Mouse (Mus musculus) brown adipose tissue, adult 24 weeks (tissue): ENCODE measurements around the gene Kcnc1. TPM values are rescaled to one million over a fixed set of nuclear protein-coding genes. Genes with fewer than 3 reads are reported as not detected.

Source experiments
- H3K27ac ChIP-seq: fragments of 200-500 bp; replicated peaks from 2 replicates; pipeline ENCODE4 v1.5.1; 2012; ENCODE audit warnings: low read depth, mild to moderate bottlenecking, low read length
- H3K4me1 ChIP-seq: fragments of 200-500 bp; 2 replicates; pipeline ENCODE4 v1.6.1; 2012; ENCODE audit warnings: low read length, mixed read lengths; ENCODE audit not compliant: control insufficient read depth, insufficient read depth, insufficient read length
- H3K4me3 ChIP-seq: fragments of 200-500 bp; 2 replicates; pipeline ENCODE4 v1.5.1; 2012; ENCODE audit warnings: low read depth, mild to moderate bottlenecking, low read length, moderate library complexity; ENCODE audit not compliant: insufficient read depth
- polyA plus RNA-seq: library from polyadenylated mRNA; stranded (reverse); fragments of >200 nt; gene quantifications from 2 replicates; pipeline ENCODE4 v1.2.4, GENCODE M21; 2012; ENCODE audit not compliant: missing spikeins, insufficient read depth, insufficient read length

Gene Kcnc1
- polyA plus RNA-seq, 1 experiment, result 0.36 TPM

- Histone ChIP-seq H3K4me1 (no peaks in the 10 kb centered on the region), H3K27ac (no peak overlapping the region), H3K4me3 (no peak overlapping the region)
Observed at GRCm38 (mm10) chr7:46462287-46462686, 66.0 kb downstream of the Kcnc1 start.

GRCm38 (mm10) chr7:46463136-46463535 is 66.8 kb downstream of the Kcnc1 start:
- H3K4me3 ChIP-seq, result no peak overlapping the region
- no peak overlapping the region for H3K27ac ChIP-seq
- no peaks in the 10 kb centered on the region for H3K4me1 ChIP-seq

GRCm38 (mm10) chr7:46466422-46466981 is 70.2 kb downstream of the Kcnc1 start:
- Histone ChIP-seq H3K27ac (no peak overlapping the region), H3K4me1 (no peaks in the 10 kb centered on the region), H3K4me3 (no peak overlapping the region)

- Histone ChIP-seq H3K27ac (no peak overlapping the region), H3K4me1 (no peaks in the 10 kb centered on the region), H3K4me3 (no peak overlapping the region)
Observed at GRCm38 (mm10) chr7:46469542-46469941, 73.2 kb downstream of the Kcnc1 start.

GRCm38 (mm10) chr7:46471054-46471737 is 74.9 kb downstream of the Kcnc1 start:
- H3K27ac ChIP-seq, result no peak overlapping the region

GRCm38 (mm10) chr7:46473141-46473540 is 76.8 kb downstream of the Kcnc1 start:
- Histone ChIP-seq H3K4me3 (no peak overlapping the region), H3K27ac (no peak overlapping the region), H3K4me1 (no peaks in the 10 kb centered on the region)

More at GRCm38 (mm10) chr7:46471054-46471737, 74.9 kb downstream of the Kcnc1 start:
- no peak overlapping the region for H3K4me3 ChIP-seq
- H3K4me1 ChIP-seq, result no peaks in the 10 kb centered on the region

GRCm38 (mm10) chr7:46475464-46475863 is 79.2 kb downstream of the Kcnc1 start:
- no peak overlapping the region for H3K4me3 ChIP-seq
- H3K27ac ChIP-seq, result no peak overlapping the region
- H3K4me1 ChIP-seq, result no peaks in the 10 kb centered on the region

- Histone ChIP-seq H3K4me3 (no peak overlapping the region), H3K4me1 (peaks cover 9% of the 10 kb centered on the region), H3K27ac (no peak overlapping the region)
Observed at GRCm38 (mm10) chr7:46477456-46477855, 81.2 kb downstream of the Kcnc1 start.

GRCm38 (mm10) chr7:46479793-46480192 is 83.5 kb downstream of the Kcnc1 start:
- Histone ChIP-seq H3K4me3 (no peak overlapping the region), H3K27ac (no peak overlapping the region), H3K4me1 (peaks cover 11% of the 10 kb centered on the region)

- Histone ChIP-seq H3K4me1 (peaks cover 11% of the 10 kb centered on the region), H3K27ac (no peak overlapping the region), H3K4me3 (no peak overlapping the region)
Observed at GRCm38 (mm10) chr7:46482099-46482531, 85.8 kb downstream of the Kcnc1 start.

- no peak overlapping the region for H3K4me3 ChIP-seq
- no peak overlapping the region for H3K27ac ChIP-seq
- H3K4me1 ChIP-seq, result peaks cover 11% of the 10 kb centered on the region
Observed at GRCm38 (mm10) chr7:46483050-46483449, 86.8 kb downstream of the Kcnc1 start.

GRCm38 (mm10) chr7:46484223-46484622 is 87.9 kb downstream of the Kcnc1 start:
- Histone ChIP-seq H3K4me1 (peaks cover 11% of the 10 kb centered on the region), H3K4me3 (no peak overlapping the region), H3K27ac (no peak overlapping the region)

- peaks cover 9% of the 10 kb centered on the region for H3K4me1 ChIP-seq
- H3K4me3 ChIP-seq, result no peak overlapping the region
Observed at GRCm38 (mm10) chr7:46486761-46487160, 90.5 kb downstream of the Kcnc1 start.

GRCm38 (mm10) chr7:46487354-46487753 is 91.1 kb downstream of the Kcnc1 start:
- peaks cover 4% of the 10 kb centered on the region for H3K4me1 ChIP-seq
- no peak overlapping the region for H3K4me3 ChIP-seq
- no peak overlapping the region for H3K27ac ChIP-seq

More at GRCm38 (mm10) chr7:46486761-46487160, 90.5 kb downstream of the Kcnc1 start:
- no peak overlapping the region for H3K27ac ChIP-seq
